Mouse (Mus musculus) ES-E14 (cell line): ENCODE data around the gene Baz2b.

ENCODE experiments used
- CHD2 ChIP-seq: IDR thresholded peaks from 2 replicates; pipeline ENCODE4 v1.6.1; 2014; ENCODE audit warnings: mild to moderate bottlenecking, low read depth, low read length, inconsistent platforms
- HCFC1 ChIP-seq: IDR thresholded peaks from 2 replicates; pipeline ENCODE4 v1.6.1; 2012; ENCODE audit warnings: low read length, inconsistent platforms, borderline replicate concordance; ENCODE audit not compliant: insufficient read depth
- MAFK ChIP-seq: IDR thresholded peaks from 2 replicates; pipeline ENCODE4 v1.6.1; 2014; ENCODE audit warnings: mild to moderate bottlenecking, low read depth, low read length, inconsistent platforms; ENCODE audit not compliant: insufficient read depth
- ZNF384 ChIP-seq: IDR thresholded peaks from 2 replicates; pipeline ENCODE4 v1.6.1; 2012; ENCODE audit warnings: low read depth, low read length, inconsistent platforms

DNA sequence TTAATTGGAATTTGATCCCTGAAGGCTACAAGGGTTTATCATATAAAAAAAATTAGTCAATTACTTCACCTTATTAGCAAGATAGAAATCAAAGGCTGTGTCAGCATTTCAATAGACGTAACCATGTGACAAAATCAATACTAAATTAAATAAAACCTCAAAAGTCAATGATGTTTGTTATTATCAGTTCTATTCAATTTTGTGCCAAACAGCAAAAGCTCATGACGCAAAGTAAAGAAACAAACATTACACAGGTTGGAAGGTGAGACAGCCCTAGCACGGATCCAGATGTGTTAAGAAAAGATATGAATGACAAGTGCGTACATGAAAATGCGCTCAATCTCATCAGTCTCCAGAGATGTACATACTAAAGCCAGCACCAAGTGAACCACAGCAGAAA lies 212.7 kb downstream of the Baz2b start:
- TF ChIP-seq CHD2: no peak
- TF ChIP-seq ZNF384: no peak
- TF ChIP-seq MAFK: no peak
- TF ChIP-seq HCFC1: no peak
